Mouse (Mus musculus) hindbrain, embryonic 16.5 days (tissue): ENCODE results near the gene Rps6kb2. TPM values are rescaled to one million over a fixed set of nuclear protein-coding genes. Genes with fewer than 3 reads are reported as not detected.
A peak's percentile ranks its signal among the peaks of the same experiment; 100 is the strongest.

Experiments
- ATAC-seq: fragments of 200-750 bp; cut with Nextera tagmentation; 2 replicates; pipeline ENCODE4 v1.8.0; 2017; ENCODE audit warnings: moderate TSS enrichment, moderate library complexity
- H3K27ac ChIP-seq: fragments of 300-500 bp; sonication (generic); 2 replicates; pipeline ENCODE4 v1.5.1; 2014; ENCODE audit warnings: low read depth, mild to moderate bottlenecking, control low read depth, low read length, moderate library complexity
- H3K27me3 ChIP-seq: fragments of 300-500 bp; sonication (generic); replicated peaks from 2 replicates; pipeline ENCODE4 v1.6.1; 2014; ENCODE audit warnings: low read length; ENCODE audit not compliant: control insufficient read depth, insufficient read depth
- H3K36me3 ChIP-seq: fragments of 300-500 bp; sonication (generic); 2 replicates; pipeline ENCODE4 v1.6.1; 2014; ENCODE audit warnings: mild to moderate bottlenecking, low read length, moderate library complexity, mixed read lengths; ENCODE audit not compliant: control insufficient read depth, insufficient read depth
- H3K4me1 ChIP-seq: fragments of 300-500 bp; sonication (generic); 2 replicates; pipeline ENCODE4 v1.6.1; 2014; ENCODE audit warnings: low read depth, low read length; ENCODE audit not compliant: control insufficient read depth, insufficient read depth
- H3K4me2 ChIP-seq: fragments of 300-500 bp; sonication (generic); 2 replicates; pipeline ENCODE4 v1.6.1; 2014; ENCODE audit warnings: mild to moderate bottlenecking, low read length, control low read depth, moderate library complexity
- H3K4me3 ChIP-seq: fragments of 300-500 bp; sonication (generic); 2 replicates; pipeline ENCODE4 v1.5.1; 2014; ENCODE audit warnings: mild to moderate bottlenecking, low read length, control low read depth, moderate library complexity
- H3K9ac ChIP-seq: fragments of 300-500 bp; sonication (generic); 2 replicates; pipeline ENCODE4 v1.6.1; 2014; ENCODE audit warnings: low read depth, mild to moderate bottlenecking, control low read depth, low read length, moderate library complexity
- H3K9me3 ChIP-seq: fragments of 300-500 bp; sonication (generic); 2 replicates; pipeline ENCODE4 v1.6.1; 2014; ENCODE audit warnings: mild to moderate bottlenecking, low read length, moderate library complexity; ENCODE audit not compliant: control insufficient read depth
- WGBS: fragments of 180-500 bp; shearing (Covaris S2); extraction: QIAGEN DNeasy Blood & Tissue Kit; methylation state at CpG from one replicate; pipeline ENCODE4 v1.1.7; 2014; 5-methylcytosine and 5-hydroxymethylcytosine counted together
- polyA plus RNA-seq: library from polyadenylated mRNA; unstranded; fragments of >200 nt; fragmentation: Nextera tagmentation; extraction: Ambion mirVana; gene quantifications from 2 replicates; pipeline ENCODE4 v1.2.1, GENCODE M21; 2015

Gene Rps6kb2
- polyA plus RNA-seq, 1 experiment from 2014 or later: 54.1 TPM

GRCm38 (mm10) chr19:4175368-4175947, 12.3 kb upstream of the Rps6kb2 start, which contains the start of gene Carns1:
TSS of gene Carns1 (minus strand) at chr19:4175479.
- H3K9me3 ChIP-seq: no peaks in the 10 kb centered on the region
- H3K4me3 ChIP-seq: no peak within 1 kb of the TSS
- peaks cover 6% of the 10 kb centered on the region for H3K4me1 ChIP-seq
- peak within 1 kb of the TSS; percentile 37 for H3K4me2 ChIP-seq
- no peak for ATAC-seq
- no peak within 1 kb of the TSS for H3K27ac ChIP-seq
- no peaks in the 10 kb centered on the region for H3K36me3 ChIP-seq
- 6% methylated on average over 11 of the region's 11 CpGs for WGBS
- peak within 1 kb of the TSS; percentile 35; the same call in 1 of the 2 replicates for H3K9ac ChIP-seq
- H3K27me3 ChIP-seq: no peaks in the 10 kb centered on the region

GRCm38 (mm10) chr19:4172925-4173324, 9.8 kb upstream of the Rps6kb2 start:
- H3K9me3 ChIP-seq: no peaks in the 10 kb centered on the region
- no peak overlapping the region; the same call in 1 of the 2 replicates for H3K9ac ChIP-seq
- H3K4me1 ChIP-seq: peaks cover 11% of the 10 kb centered on the region
- ATAC-seq: no peak
- H3K27ac ChIP-seq: no peak overlapping the region
- H3K4me2 ChIP-seq: no peak overlapping the region
- no peaks in the 10 kb centered on the region for H3K27me3 ChIP-seq
- WGBS: 61% methylated on average over 11 of the region's 11 CpGs
- H3K4me3 ChIP-seq: no peak overlapping the region
- no peaks in the 10 kb centered on the region for H3K36me3 ChIP-seq

DNA sequence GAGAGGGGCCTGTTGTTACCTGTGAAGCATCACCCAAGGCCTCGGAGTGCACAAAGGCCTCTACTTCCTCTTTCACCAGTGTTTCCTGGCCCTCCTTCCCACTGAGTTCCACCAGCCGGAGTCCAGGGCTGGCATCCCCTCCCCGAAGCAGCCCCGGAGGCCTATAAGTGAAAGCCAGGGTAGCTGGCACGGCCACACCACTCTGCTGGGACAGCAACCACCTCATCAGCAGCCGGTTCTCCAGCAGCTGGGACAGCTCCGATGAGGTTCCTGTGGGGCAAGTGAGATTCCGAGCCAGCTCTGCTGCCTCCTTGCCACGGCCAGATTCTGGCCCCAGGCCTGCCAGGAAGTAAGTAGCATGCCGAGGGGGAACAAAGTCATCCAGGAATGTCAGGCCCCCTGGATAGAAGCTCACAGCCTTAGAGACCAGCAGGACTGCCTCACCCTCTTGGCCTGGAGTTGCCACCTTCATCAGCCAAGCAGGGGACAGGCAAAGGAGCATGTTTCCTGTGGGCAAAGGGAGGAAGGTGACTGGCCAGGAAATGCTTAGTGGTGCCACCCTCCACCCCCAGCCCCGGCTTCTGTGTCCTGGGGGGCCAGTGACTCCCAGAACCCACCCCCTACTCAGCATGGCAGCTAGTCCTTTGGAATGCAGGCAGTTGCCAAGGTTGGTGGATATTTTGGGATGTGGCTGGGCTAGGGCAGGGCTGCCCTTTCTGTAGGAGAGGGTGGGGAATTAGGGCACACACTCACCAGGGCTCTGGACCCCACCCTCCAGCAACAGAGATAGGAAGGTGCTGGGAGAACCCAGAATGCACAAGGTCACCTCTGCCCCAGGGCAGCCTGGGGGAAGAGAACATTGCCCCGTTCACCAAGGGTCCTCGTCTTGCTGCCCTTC, 8.5 kb upstream of the Rps6kb2 start:
- WGBS: 64% methylated on average over 13 of the region's 13 CpGs
- peak overlapping the region; percentile 38 for H3K9ac ChIP-seq
- no peaks in the 10 kb centered on the region for H3K9me3 ChIP-seq

GRCm38 (mm10) chr19:4170723-4171392, 7.7 kb upstream of the Rps6kb2 start:
- H3K27ac ChIP-seq: no peak overlapping the region
- H3K27me3 ChIP-seq: no peaks in the 10 kb centered on the region
- no peak overlapping the region for H3K4me3 ChIP-seq
- no peaks in the 10 kb centered on the region for H3K36me3 ChIP-seq
- H3K9ac ChIP-seq: no peak overlapping the region
- H3K4me2 ChIP-seq: no peak overlapping the region
- no peak for ATAC-seq
- H3K9me3 ChIP-seq: no peaks in the 10 kb centered on the region
- WGBS: 90% methylated on average over 10 of the region's 10 CpGs
- peaks cover 11% of the 10 kb centered on the region for H3K4me1 ChIP-seq

More for the DNA sequence above, 8.5 kb upstream of the Rps6kb2 start:
- H3K4me1 ChIP-seq: peaks cover 11% of the 10 kb centered on the region
- no peak overlapping the region; the same call in 1 of the 2 replicates for H3K4me2 ChIP-seq
- no peak overlapping the region for H3K4me3 ChIP-seq
- no peak overlapping the region for H3K27ac ChIP-seq
- no peaks in the 10 kb centered on the region for H3K36me3 ChIP-seq
- no peak for ATAC-seq
- no peaks in the 10 kb centered on the region for H3K27me3 ChIP-seq

- H3K36me3 ChIP-seq: no peaks in the 10 kb centered on the region
- H3K27ac ChIP-seq: peak overlapping the region; percentile 94
- WGBS: 4% methylated on average over 25 of the region's 27 CpGs
- peak; percentile 55 for ATAC-seq
- peak overlapping the region; percentile 89 for H3K9ac ChIP-seq
- H3K4me1 ChIP-seq: peaks cover 5% of the 10 kb centered on the region
- H3K4me2 ChIP-seq: peak overlapping the region; percentile 94
- peak overlapping the region; percentile 53 for H3K4me3 ChIP-seq
- no peaks in the 10 kb centered on the region for H3K27me3 ChIP-seq
- no peaks in the 10 kb centered on the region for H3K9me3 ChIP-seq
Observed at GRCm38 (mm10) chr19:4169810-4170209, 6.7 kb upstream of the Rps6kb2 start.

- WGBS: under 1% methylated on average over 43 of the region's 43 CpGs
- peak overlapping the region; percentile 89 for H3K9ac ChIP-seq
- H3K27ac ChIP-seq: peak overlapping the region; percentile 94
- ATAC-seq: peak; percentile 95
- H3K4me3 ChIP-seq: peak overlapping the region; percentile 53
- H3K4me1 ChIP-seq: peaks cover 5% of the 10 kb centered on the region
- peak overlapping the region; percentile 94 for H3K4me2 ChIP-seq
- no peaks in the 10 kb centered on the region for H3K27me3 ChIP-seq
- H3K9me3 ChIP-seq: no peaks in the 10 kb centered on the region
- H3K36me3 ChIP-seq: no peaks in the 10 kb centered on the region
Observed at GRCm38 (mm10) chr19:4169378-4169784, 6.2 kb upstream of the Rps6kb2 start.

DNA sequence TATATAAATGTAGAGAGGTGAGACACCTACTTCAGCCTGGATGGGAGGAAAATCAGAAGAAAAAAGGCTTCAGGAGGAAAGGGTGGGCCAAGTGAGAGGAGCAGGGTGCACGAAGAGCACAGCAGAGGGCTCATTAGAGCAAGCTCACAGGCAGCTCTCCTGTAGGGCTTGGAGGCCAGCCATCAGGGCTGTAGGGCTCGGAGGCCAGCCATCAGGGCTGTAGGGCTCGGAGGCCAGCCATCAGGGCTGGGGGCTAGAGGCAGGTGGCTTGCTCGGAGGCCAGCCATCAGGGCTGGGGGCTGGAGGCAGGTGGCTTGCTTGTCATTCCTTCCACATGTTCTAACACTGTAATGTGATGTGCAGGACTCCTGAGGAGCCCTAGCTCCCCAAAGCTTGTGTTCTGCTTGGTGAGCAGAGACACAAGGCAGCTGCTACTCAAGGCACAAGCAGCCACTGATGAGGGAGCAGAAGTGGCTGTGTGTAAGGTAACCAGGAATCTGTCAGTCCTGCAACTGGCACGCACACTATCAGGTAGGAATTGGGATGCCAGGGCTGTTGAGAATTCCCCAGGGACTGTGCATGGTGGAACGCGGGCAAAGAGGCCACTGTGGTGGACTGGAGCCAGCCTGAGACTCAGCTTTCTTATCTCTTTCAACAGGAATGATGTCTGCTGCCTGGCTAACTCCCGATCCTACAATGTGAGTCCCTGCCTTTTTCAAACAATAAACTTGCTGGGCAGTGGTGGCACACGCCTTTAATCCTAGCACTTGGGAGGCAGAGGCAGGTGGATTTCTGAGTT, 3.7 kb upstream of the Rps6kb2 start:
- 77% methylated on average over 9 of the region's 9 CpGs for WGBS
- Histone ChIP-seq H3K4me2 (no peak overlapping the region), H3K36me3 (no peaks in the 10 kb centered on the region), H3K4me3 (no peak overlapping the region), H3K9ac (peak overlapping the region; percentile 13; the same call in 1 of the 2 replicates), H3K27ac (no peak overlapping the region; the same call in 1 of the 2 replicates), H3K9me3 (no peaks in the 10 kb centered on the region), H3K4me1 (peaks cover 17% of the 10 kb centered on the region), H3K27me3 (no peaks in the 10 kb centered on the region)
- no peak for ATAC-seq

DNA sequence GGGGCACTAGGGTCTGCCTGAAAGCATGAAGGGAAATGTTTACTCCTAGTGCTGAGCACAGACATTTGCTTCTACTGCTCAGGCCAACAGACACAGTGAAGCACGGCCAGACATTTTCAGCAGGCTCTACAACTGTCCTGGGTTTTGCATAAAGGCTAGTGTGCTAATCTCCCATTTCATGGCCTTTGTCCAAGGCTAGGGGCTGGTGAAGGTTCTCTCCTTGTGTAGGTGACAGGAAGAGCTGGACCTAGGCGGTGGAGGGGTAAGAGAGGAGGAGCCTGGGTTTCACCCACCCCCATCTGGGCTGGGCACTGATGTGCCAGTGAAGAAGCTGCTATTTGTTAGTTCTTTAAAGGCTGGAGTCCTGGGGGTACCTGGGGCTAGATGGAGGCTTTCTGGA, 1.6 kb upstream of the Rps6kb2 start:
- WGBS: 81% methylated on average over 2 of the region's 2 CpGs
- H3K4me2 ChIP-seq: no peak overlapping the region
- H3K4me3 ChIP-seq: no peak overlapping the region
- H3K4me1 ChIP-seq: peaks cover 12% of the 10 kb centered on the region
- H3K9ac ChIP-seq: no peak overlapping the region
- H3K27me3 ChIP-seq: no peaks in the 10 kb centered on the region
- no peak for ATAC-seq
- H3K9me3 ChIP-seq: no peaks in the 10 kb centered on the region
- no peak overlapping the region for H3K27ac ChIP-seq
- peaks cover 12% of the 10 kb centered on the region; the same call in 1 of the 2 replicates for H3K36me3 ChIP-seq
